Mouse (Mus musculus): ENCODE results near the gene Golph3l.

Golph3l gene

GRCm38 (mm10) chr3:95624628-95625503 lies 36.1 kb downstream of the Golph3l start, which contains the start of gene Ensa:
Gene Ensa (plus strand): TSS chr3:95624993.
- DNase-seq (ENCODE audit: extremely low spot score, low read depth, low spot score): peak; percentile 98

- DNase-seq (ENCODE audit: extremely low spot score, low read depth, low spot score): no peak
Observed at GRCm38 (mm10) chr3:95627763-95628162, 39.0 kb downstream of the Golph3l start.

GRCm38 (mm10) chr3:95629755-95630154 lies 41.0 kb downstream of the Golph3l start:
- DNase-seq (ENCODE audit: extremely low spot score, low read depth, low spot score): no peak

- no peak for DNase-seq (ENCODE audit: extremely low spot score, low read depth, low spot score)
Observed at GRCm38 (mm10) chr3:95630856-95631255, 42.1 kb downstream of the Golph3l start.

GRCm38 (mm10) chr3:95631304-95631703 lies 42.6 kb downstream of the Golph3l start:
- DNase-seq (ENCODE audit: extremely low spot score, low read depth, low spot score): no peak

GRCm38 (mm10) chr3:95632648-95633588 lies 44.2 kb downstream of the Golph3l start:
- DNase-seq (ENCODE audit: extremely low spot score, low read depth, low spot score): no peak

GRCm38 (mm10) chr3:95635636-95636035 lies 46.9 kb downstream of the Golph3l start:
- no peak for DNase-seq (ENCODE audit: extremely low spot score, low read depth, low spot score)

GRCm38 (mm10) chr3:95636072-95636471 lies 47.3 kb downstream of the Golph3l start:
- no peak for DNase-seq (ENCODE audit: extremely low spot score, low read depth, low spot score)

GRCm38 (mm10) chr3:95639694-95640093 lies 51.0 kb downstream of the Golph3l start:
- DNase-seq (ENCODE audit: extremely low spot score, low read depth, low spot score): no peak

GRCm38 (mm10) chr3:95643097-95643496 lies 54.4 kb downstream of the Golph3l start:
- DNase-seq (ENCODE audit: extremely low spot score, low read depth, low spot score): no peak

- DNase-seq (ENCODE audit: extremely low spot score, low read depth, low spot score): no peak
Observed at GRCm38 (mm10) chr3:95645313-95646235, 56.8 kb downstream of the Golph3l start.

GRCm38 (mm10) chr3:95648016-95648415 lies 59.3 kb downstream of the Golph3l start:
- DNase-seq (ENCODE audit: extremely low spot score, low read depth, low spot score): no peak

GRCm38 (mm10) chr3:95650276-95651032 lies 61.7 kb downstream of the Golph3l start:
- no peak for DNase-seq (ENCODE audit: extremely low spot score, low read depth, low spot score)

- DNase-seq (ENCODE audit: extremely low spot score, low read depth, low spot score): no peak
Observed at GRCm38 (mm10) chr3:95651033-95651373, 62.3 kb downstream of the Golph3l start.

- no peak for DNase-seq (ENCODE audit: extremely low spot score, low read depth, low spot score)
Observed at GRCm38 (mm10) chr3:95651391-95652203, 62.9 kb downstream of the Golph3l start.

GRCm38 (mm10) chr3:95652204-95652811 lies 63.6 kb downstream of the Golph3l start:
- DNase-seq (ENCODE audit: extremely low spot score, low read depth, low spot score): no peak

- DNase-seq (ENCODE audit: extremely low spot score, low read depth, low spot score): no peak
Observed at GRCm38 (mm10) chr3:95652871-95653270, 64.1 kb downstream of the Golph3l start.

- DNase-seq (ENCODE audit: extremely low spot score, low read depth, low spot score): no peak
Observed at GRCm38 (mm10) chr3:95653473-95654034, 64.8 kb downstream of the Golph3l start.

All from hindlimb bud, embryonic 11.5 days (tissue).